Mouse (Mus musculus): Measurements from ENCODE around the gene 9330161L09Rik. TPM values are rescaled to one million over a fixed set of nuclear protein-coding genes. Genes with fewer than 3 reads are reported as not detected.

9330161L09Rik gene
- total and polyA plus RNA-seq, 3 experiments: 0.05 to 8.1 (median 2.1) TPM

DNA sequence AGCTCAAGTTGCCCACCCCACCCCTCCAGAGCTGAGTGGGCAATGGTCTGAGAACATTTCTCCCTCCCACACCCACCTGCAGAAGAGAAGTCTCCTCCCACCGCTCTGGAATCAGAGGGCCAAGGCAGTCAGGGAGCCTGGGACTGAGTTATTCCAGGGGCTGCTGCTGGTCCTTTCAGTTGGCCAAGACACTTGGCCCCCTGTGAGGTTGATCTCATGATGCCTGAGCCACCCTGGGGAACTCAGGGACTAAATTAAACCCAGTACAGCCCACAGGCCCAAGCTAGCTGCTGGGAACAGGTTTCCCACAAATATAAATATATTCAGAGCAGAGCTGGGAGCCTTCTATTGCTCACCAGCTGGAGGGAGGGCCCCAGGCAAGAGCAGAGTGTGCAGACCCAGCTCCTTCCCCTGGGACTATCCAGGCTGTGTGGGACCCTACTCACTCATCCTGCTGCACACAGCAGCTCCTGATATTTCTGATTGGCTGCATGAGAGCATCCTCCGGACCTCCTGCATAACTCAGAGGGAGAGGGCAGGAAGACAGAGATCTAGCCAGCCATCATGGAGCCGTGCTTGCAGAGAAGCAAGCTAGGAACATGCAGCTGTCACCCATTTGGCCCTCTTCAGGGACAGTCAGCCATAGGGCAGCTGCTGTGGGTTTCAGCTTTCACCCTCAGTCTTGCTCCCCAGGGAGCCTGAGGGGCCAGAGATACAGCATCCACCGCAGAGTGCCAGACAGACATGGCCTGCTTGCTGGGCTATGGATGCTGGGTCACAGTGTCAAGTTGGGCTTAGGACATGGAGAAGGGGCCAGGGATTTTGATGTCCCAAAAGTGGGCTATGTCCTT, 48.4 kb downstream of the 9330161L09Rik start:
- ATAC-seq (ENCODE audit: extremely low read depth, insufficient number of reproducible peaks, low FRiP score, poor library complexity, severe bottlenecking) (no peak), DNase-seq (ENCODE audit: low spot score) (no peak)
- Histone ChIP-seq H3K36me3 (replicated peaks) (no peaks in the 10 kb centered on the region), H3K4me1 (ENCODE audit: insufficient read depth, low read depth, low read length) (no peaks in the 10 kb centered on the region), H3K4me3 (ENCODE audit: low read depth, low read length) (no peak overlapping the region), H3K9me3 (replicated peaks) (no peaks in the 10 kb centered on the region), H3K27me3 (ENCODE audit: insufficient read depth, low read length) (peaks cover 23% of the 10 kb centered on the region; the same call in 1 of the 2 replicates)
- TF ChIP-seq TAL1 (conservative IDR thresholded peaks at IDR 0.05; ENCODE audit: low read depth, low read length) (no peak), GATA2 (IDR thresholded peaks at IDR 0.05; ENCODE audit: borderline replicate concordance, low read depth, low read length) (no peak), CTCF (IDR thresholded peaks at IDR 0.05; ENCODE audit: low read depth, low read length) (no peak), POLR2AphosphoS5 (IDR thresholded peaks at IDR 0.05; ENCODE audit: insufficient replicate concordance, low read depth, low read length) (no peak)

DNA sequence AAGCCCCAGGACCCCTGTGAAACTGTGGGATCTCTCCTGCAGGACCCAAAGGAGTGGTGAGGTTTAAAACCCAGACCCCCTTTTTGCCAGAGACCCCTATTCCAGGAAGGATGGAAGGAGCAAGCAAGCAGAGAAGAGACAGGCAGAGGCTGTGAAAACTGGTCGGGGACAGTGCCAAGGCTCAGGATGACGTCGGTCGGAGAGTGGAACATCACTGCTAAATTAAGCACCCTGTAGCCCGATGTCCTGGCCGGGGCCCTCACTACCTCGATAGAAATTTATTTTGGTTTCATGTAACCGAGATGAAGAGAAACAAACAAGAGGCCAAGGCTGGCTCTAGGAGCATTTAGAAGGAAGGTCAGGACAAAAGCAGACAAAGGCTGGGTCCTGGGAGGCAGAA, 49.4 kb downstream of the 9330161L09Rik start:
- no peak for ATAC-seq (ENCODE audit: extremely low read depth, insufficient number of reproducible peaks, low FRiP score, poor library complexity, severe bottlenecking)
- Histone ChIP-seq H3K27me3 (ENCODE audit: insufficient read depth, low read length) (peaks cover 19% of the 10 kb centered on the region; the same call in 1 of the 2 replicates), H3K9me3 (replicated peaks) (no peaks in the 10 kb centered on the region), H3K4me3 (ENCODE audit: low read depth, low read length) (no peak overlapping the region), H3K36me3 (replicated peaks) (no peaks in the 10 kb centered on the region), H3K4me1 (ENCODE audit: insufficient read depth, low read depth, low read length) (no peaks in the 10 kb centered on the region)
- TF ChIP-seq GATA2 (IDR thresholded peaks at IDR 0.05; ENCODE audit: borderline replicate concordance, low read depth, low read length) (no peak), POLR2AphosphoS5 (IDR thresholded peaks at IDR 0.05; ENCODE audit: insufficient replicate concordance, low read depth, low read length) (no peak), TAL1 (conservative IDR thresholded peaks at IDR 0.05; ENCODE audit: low read depth, low read length) (no peak), GATA1 (IDR thresholded peaks at IDR 0.05; ENCODE audit: borderline replicate concordance, low read length) (no peak), CTCF (IDR thresholded peaks at IDR 0.05; ENCODE audit: low read depth, low read length) (no peak)
- no peak for DNase-seq (ENCODE audit: low spot score)

Other genes with a start within 250 kb of the 9330161L09Rik start
- gene Prima1, start 165.7 kb downstream of the 9330161L09Rik start, total RNA-seq (2014; fragmentation: Nextera tagmentation): not detected in 2 replicates
- not detected in 2 replicates for gene Prima1, start 165.7 kb downstream of the 9330161L09Rik start, total RNA-seq (2017)
- not detected in 2 replicates for gene Prima1, start 165.7 kb downstream of the 9330161L09Rik start, polyA plus RNA-seq (2012)
- not detected in 2 replicates for gene Fam181a, start 96.8 kb downstream of the 9330161L09Rik start, total RNA-seq (2014; fragmentation: Nextera tagmentation)
- 0.38 TPM in 1 of 2 replicates, not detected in the other for gene Fam181a, start 96.8 kb downstream of the 9330161L09Rik start, total RNA-seq (2017)
- not detected in 2 replicates for gene Fam181a, start 96.8 kb downstream of the 9330161L09Rik start, polyA plus RNA-seq (2012)
- not detected in 2 replicates for gene Asb2, start 51.8 kb downstream of the 9330161L09Rik start, total RNA-seq (2014; fragmentation: Nextera tagmentation)
- 0.05 TPM in 1 of 2 replicates, not detected in the other for gene Asb2, start 51.8 kb downstream of the 9330161L09Rik start, total RNA-seq (2017)
- not detected in 2 replicates for gene Asb2, start 51.8 kb downstream of the 9330161L09Rik start, polyA plus RNA-seq (2012)
- gene Otub2, start 19.1 kb downstream of the 9330161L09Rik start, total RNA-seq (2014; fragmentation: Nextera tagmentation): 18.9 and 25.2 TPM in 2 replicates
- 15.2 and 18.1 TPM in 2 replicates for gene Otub2, start 19.1 kb downstream of the 9330161L09Rik start, total RNA-seq (2017)
- 4.6 and 5.2 TPM in 2 replicates for gene Otub2, start 19.1 kb downstream of the 9330161L09Rik start, polyA plus RNA-seq (2012)
- gene Ddx24, start 18.0 kb upstream of the 9330161L09Rik start, total RNA-seq (2014; fragmentation: Nextera tagmentation): 243 and 249 TPM in 2 replicates
- 227 and 244 TPM in 2 replicates for gene Ddx24, start 18.0 kb upstream of the 9330161L09Rik start, total RNA-seq (2017)
- 38.8 and 66.8 TPM in 2 replicates for gene Ddx24, start 18.0 kb upstream of the 9330161L09Rik start, polyA plus RNA-seq (2012)
- 151 and 164 TPM in 2 replicates for gene Ifi27, start 26.4 kb upstream of the 9330161L09Rik start, total RNA-seq (2014; fragmentation: Nextera tagmentation)
- gene Ifi27, start 26.4 kb upstream of the 9330161L09Rik start, total RNA-seq (2017): 335 and 374 TPM in 2 replicates
- 16.9 and 22.2 TPM in 2 replicates for gene Ifi27, start 26.4 kb upstream of the 9330161L09Rik start, polyA plus RNA-seq (2012)
- not detected in 2 replicates for gene Ifi27l2a, start 35.9 kb upstream of the 9330161L09Rik start, total RNA-seq (2014; fragmentation: Nextera tagmentation)
- 9.6 and 10.9 TPM in 2 replicates for gene Ifi27l2a, start 35.9 kb upstream of the 9330161L09Rik start, total RNA-seq (2017)
- 0.97 and 1.2 TPM in 2 replicates for gene Ifi27l2a, start 35.9 kb upstream of the 9330161L09Rik start, polyA plus RNA-seq (2012)
- not detected in 2 replicates for gene Ifi27l2b, start 49.4 kb upstream of the 9330161L09Rik start, total RNA-seq (2014; fragmentation: Nextera tagmentation)
- 0.49 TPM in 1 of 2 replicates, not detected in the other for gene Ifi27l2b, start 49.4 kb upstream of the 9330161L09Rik start, total RNA-seq (2017)
- gene Ifi27l2b, start 49.4 kb upstream of the 9330161L09Rik start, polyA plus RNA-seq (2012): not detected in 2 replicates
- gene Ppp4r4, start 124.5 kb upstream of the 9330161L09Rik start, total RNA-seq (2014; fragmentation: Nextera tagmentation): not detected in 2 replicates
- gene Ppp4r4, start 124.5 kb upstream of the 9330161L09Rik start, total RNA-seq (2017): 0.05 TPM in 1 of 2 replicates, not detected in the other
- not detected in 2 replicates for gene Ppp4r4, start 124.5 kb upstream of the 9330161L09Rik start, polyA plus RNA-seq (2012)
- gene Serpina10, start 223.6 kb upstream of the 9330161L09Rik start, total RNA-seq (2014; fragmentation: Nextera tagmentation): not detected in 2 replicates
- gene Serpina10, start 223.6 kb upstream of the 9330161L09Rik start, total RNA-seq (2017): 0.05 TPM in 1 of 2 replicates, not detected in the other
- not detected in 2 replicates for gene Serpina10, start 223.6 kb upstream of the 9330161L09Rik start, polyA plus RNA-seq (2012)
- not detected in 2 replicates for gene Serpina6, start 249.4 kb upstream of the 9330161L09Rik start, total RNA-seq (2014; fragmentation: Nextera tagmentation)
- not detected in 2 replicates for gene Serpina6, start 249.4 kb upstream of the 9330161L09Rik start, total RNA-seq (2017)
- gene Serpina6, start 249.4 kb upstream of the 9330161L09Rik start, polyA plus RNA-seq (2012): not detected in 2 replicates